Mouse (Mus musculus): ENCODE measurements around the gene Akr1b10. TPM values are rescaled to one million over a fixed set of nuclear protein-coding genes. Genes with fewer than 3 reads are reported as not detected.
"Not testable (repeated sequence)": the region's sequence is repeated elsewhere in the genome, so short reads cannot be mapped to it uniquely, and the experiment has no call there.

The Akr1b10 gene
- polyA plus RNA-seq, 1 experiment from 2014 or later: 16.9 TPM

- Histone ChIP-seq H3K27me3 (ENCODE audit: control insufficient read depth, insufficient read depth, low read length) (no peaks in the 10 kb centered on the region), H3K27ac (replicated peaks; ENCODE audit: low read depth, low read length) (no peak overlapping the region), H3K4me3 (ENCODE audit: low read depth, low read length) (no peak overlapping the region), H3K4me2 (ENCODE audit: low read depth, low read length) (no peak overlapping the region), H3K9ac (replicated peaks; ENCODE audit: low read length) (no peak overlapping the region), H3K36me3 (replicated peaks; ENCODE audit: control insufficient read depth, insufficient read depth, low read depth, low read length) (no peaks in the 10 kb centered on the region), H3K4me1 (ENCODE audit: control insufficient read depth, insufficient read depth, low read length) (no peaks in the 10 kb centered on the region), H3K9me3 (replicated peaks; ENCODE audit: control insufficient read depth, low read length) (no peaks in the 10 kb centered on the region)
- ATAC-seq (replicated peaks; ENCODE audit: insufficient number of reproducible peaks, low FRiP score, low TSS enrichment, low read depth): peak; percentile 62
- 50% methylated on average over 14 of the region's 14 CpGs for WGBS
- DNase-seq (ENCODE audit: low spot score): peak; percentile 86
These were observed 37.7 kb upstream of the Akr1b10 start for GRCm38 (mm10) chr6:34346096-34346898.

- Histone ChIP-seq H3K4me2 (ENCODE audit: low read depth, low read length) (no peak overlapping the region), H3K9ac (replicated peaks; ENCODE audit: low read length) (no peak overlapping the region), H3K9me3 (replicated peaks; ENCODE audit: control insufficient read depth, low read length) (no peaks in the 10 kb centered on the region), H3K27ac (replicated peaks; ENCODE audit: low read depth, low read length) (no peak overlapping the region), H3K27me3 (ENCODE audit: control insufficient read depth, insufficient read depth, low read length) (no peaks in the 10 kb centered on the region), H3K4me3 (ENCODE audit: low read depth, low read length) (no peak overlapping the region), H3K36me3 (replicated peaks; ENCODE audit: control insufficient read depth, insufficient read depth, low read depth, low read length) (no peaks in the 10 kb centered on the region), H3K4me1 (ENCODE audit: control insufficient read depth, insufficient read depth, low read length) (no peaks in the 10 kb centered on the region)
- DNase-seq (ENCODE audit: low spot score) (no peak), ATAC-seq (replicated peaks; ENCODE audit: insufficient number of reproducible peaks, low FRiP score, low TSS enrichment, low read depth) (no peak)
- WGBS: 81% methylated on average over 12 of the region's 12 CpGs
These were observed 33.9 kb upstream of the Akr1b10 start for GRCm38 (mm10) chr6:34350037-34350699.

- not testable (repeated sequence) for H3K4me1 ChIP-seq (ENCODE audit: control insufficient read depth, insufficient read depth, low read length); H3K36me3 ChIP-seq (replicated peaks; ENCODE audit: control insufficient read depth, insufficient read depth, low read depth, low read length); H3K27ac ChIP-seq (replicated peaks; ENCODE audit: low read depth, low read length); ATAC-seq (replicated peaks; ENCODE audit: insufficient number of reproducible peaks, low FRiP score, low TSS enrichment, low read depth); H3K9ac ChIP-seq (replicated peaks; ENCODE audit: low read length); DNase-seq (ENCODE audit: low spot score); H3K4me2 ChIP-seq (ENCODE audit: low read depth, low read length); H3K4me3 ChIP-seq (ENCODE audit: low read depth, low read length); H3K9me3 ChIP-seq (replicated peaks; ENCODE audit: control insufficient read depth, low read length); H3K27me3 ChIP-seq (ENCODE audit: control insufficient read depth, insufficient read depth, low read length)
- WGBS: 38% methylated on average over 10 of the region's 10 CpGs
These were observed 32.5 kb upstream of the Akr1b10 start for GRCm38 (mm10) chr6:34351481-34351880.

GRCm38 (mm10) chr6:34352401-34352800 is 31.6 kb upstream of the Akr1b10 start:
- Histone ChIP-seq H3K9me3 (replicated peaks; ENCODE audit: control insufficient read depth, low read length) (no peaks in the 10 kb centered on the region), H3K4me2 (ENCODE audit: low read depth, low read length) (no peak overlapping the region), H3K4me1 (ENCODE audit: control insufficient read depth, insufficient read depth, low read length) (no peaks in the 10 kb centered on the region), H3K27me3 (ENCODE audit: control insufficient read depth, insufficient read depth, low read length) (no peaks in the 10 kb centered on the region), H3K9ac (replicated peaks; ENCODE audit: low read length) (no peak overlapping the region), H3K27ac (replicated peaks; ENCODE audit: low read depth, low read length) (no peak overlapping the region), H3K4me3 (ENCODE audit: low read depth, low read length) (no peak overlapping the region), H3K36me3 (replicated peaks; ENCODE audit: control insufficient read depth, insufficient read depth, low read depth, low read length) (no peaks in the 10 kb centered on the region)
- DNase-seq (ENCODE audit: low spot score): no peak
- WGBS: 94% methylated on average over 3 of the region's 3 CpGs
- ATAC-seq (replicated peaks; ENCODE audit: insufficient number of reproducible peaks, low FRiP score, low TSS enrichment, low read depth): no peak

GRCm38 (mm10) chr6:34353658-34354353 is 30.2 kb upstream of the Akr1b10 start, which contains the start of gene Akr1b8:
Gene Akr1b8, plus strand, starts transcription at chr6:34354119.
- Histone ChIP-seq H3K9me3 (replicated peaks; ENCODE audit: control insufficient read depth, low read length) (no peaks in the 10 kb centered on the region), H3K4me1 (ENCODE audit: control insufficient read depth, insufficient read depth, low read length) (no peaks in the 10 kb centered on the region), H3K9ac (replicated peaks; ENCODE audit: low read length) (no peak within 1 kb of the TSS; the same call in 1 of the 2 replicates), H3K36me3 (replicated peaks; ENCODE audit: control insufficient read depth, insufficient read depth, low read depth, low read length) (no peaks in the 10 kb centered on the region), H3K27ac (replicated peaks; ENCODE audit: low read depth, low read length) (no peak within 1 kb of the TSS), H3K4me3 (ENCODE audit: low read depth, low read length) (peak within 1 kb of the TSS; percentile 18; the same call in 1 of the 2 replicates), H3K4me2 (ENCODE audit: low read depth, low read length) (peak within 1 kb of the TSS; percentile 37), H3K27me3 (ENCODE audit: control insufficient read depth, insufficient read depth, low read length) (no peaks in the 10 kb centered on the region)
- DNase-seq (ENCODE audit: low spot score): peak; percentile 23
- no peak; the same call in 1 of the 2 replicates for ATAC-seq (replicated peaks; ENCODE audit: insufficient number of reproducible peaks, low FRiP score, low TSS enrichment, low read depth)
- WGBS: 14% methylated on average over 16 of the region's 16 CpGs

GRCm38 (mm10) chr6:34354354-34355348 is 29.4 kb upstream of the Akr1b10 start:
- 70% methylated on average over 8 of the region's 8 CpGs for WGBS
- ATAC-seq (replicated peaks; ENCODE audit: insufficient number of reproducible peaks, low FRiP score, low TSS enrichment, low read depth): no peak

GRCm38 (mm10) chr6:34355349-34355747 is 28.7 kb upstream of the Akr1b10 start:
- Histone ChIP-seq H3K27me3 (ENCODE audit: control insufficient read depth, insufficient read depth, low read length) (no peaks in the 10 kb centered on the region), H3K9ac (replicated peaks; ENCODE audit: low read length) (no peak overlapping the region), H3K9me3 (replicated peaks; ENCODE audit: control insufficient read depth, low read length) (no peaks in the 10 kb centered on the region), H3K36me3 (replicated peaks; ENCODE audit: control insufficient read depth, insufficient read depth, low read depth, low read length) (no peaks in the 10 kb centered on the region), H3K4me2 (ENCODE audit: low read depth, low read length) (no peak overlapping the region), H3K4me3 (ENCODE audit: low read depth, low read length) (no peak overlapping the region), H3K4me1 (ENCODE audit: control insufficient read depth, insufficient read depth, low read length) (no peaks in the 10 kb centered on the region), H3K27ac (replicated peaks; ENCODE audit: low read depth, low read length) (no peak overlapping the region)
- ATAC-seq (replicated peaks; ENCODE audit: insufficient number of reproducible peaks, low FRiP score, low TSS enrichment, low read depth): no peak
- 68% methylated on average over 6 of the region's 6 CpGs for WGBS
- no peak for DNase-seq (ENCODE audit: low spot score)

More at GRCm38 (mm10) chr6:34354354-34355348, 29.4 kb upstream of the Akr1b10 start:
- peak overlapping the region; percentile 37 for H3K4me2 ChIP-seq (ENCODE audit: low read depth, low read length)
- no peaks in the 10 kb centered on the region for H3K4me1 ChIP-seq (ENCODE audit: control insufficient read depth, insufficient read depth, low read length)
- peak; percentile 29 for DNase-seq (ENCODE audit: low spot score)
- no peak overlapping the region for H3K27ac ChIP-seq (replicated peaks; ENCODE audit: low read depth, low read length)
- no peaks in the 10 kb centered on the region for H3K36me3 ChIP-seq (replicated peaks; ENCODE audit: control insufficient read depth, insufficient read depth, low read depth, low read length)
- H3K9me3 ChIP-seq (replicated peaks; ENCODE audit: control insufficient read depth, low read length): no peaks in the 10 kb centered on the region
- H3K27me3 ChIP-seq (ENCODE audit: control insufficient read depth, insufficient read depth, low read length): no peaks in the 10 kb centered on the region
- H3K4me3 ChIP-seq (ENCODE audit: low read depth, low read length): peak overlapping the region; percentile 18; the same call in 1 of the 2 replicates
- no peak overlapping the region for H3K9ac ChIP-seq (replicated peaks; ENCODE audit: low read length)

All from embryonic facial prominence, embryonic 11.5 days (tissue).